Mouse (Mus musculus): ENCODE measurements around the gene Lix1.

The Lix1 gene

DNA sequence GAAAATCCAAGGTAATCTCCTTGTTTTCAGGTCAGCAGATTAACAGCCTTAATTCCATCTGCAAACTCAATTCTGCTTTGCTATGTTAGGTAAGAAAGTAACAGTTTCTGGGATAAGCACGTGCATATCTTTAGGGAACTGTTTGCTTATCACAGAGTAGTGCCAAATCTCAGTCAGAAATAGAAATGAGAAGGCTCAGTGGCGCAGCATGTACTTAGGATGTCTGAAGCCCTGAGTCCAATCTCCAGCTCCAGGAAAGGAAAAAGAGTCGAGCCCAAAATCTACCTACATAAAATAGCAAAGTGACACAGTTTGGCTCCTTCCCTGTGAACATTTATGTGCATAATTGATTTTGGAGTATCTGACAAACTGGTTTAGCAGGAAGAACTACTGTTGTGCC is 96.8 kb downstream of the Lix1 start:
- DNase-seq, result no peak

DNA sequence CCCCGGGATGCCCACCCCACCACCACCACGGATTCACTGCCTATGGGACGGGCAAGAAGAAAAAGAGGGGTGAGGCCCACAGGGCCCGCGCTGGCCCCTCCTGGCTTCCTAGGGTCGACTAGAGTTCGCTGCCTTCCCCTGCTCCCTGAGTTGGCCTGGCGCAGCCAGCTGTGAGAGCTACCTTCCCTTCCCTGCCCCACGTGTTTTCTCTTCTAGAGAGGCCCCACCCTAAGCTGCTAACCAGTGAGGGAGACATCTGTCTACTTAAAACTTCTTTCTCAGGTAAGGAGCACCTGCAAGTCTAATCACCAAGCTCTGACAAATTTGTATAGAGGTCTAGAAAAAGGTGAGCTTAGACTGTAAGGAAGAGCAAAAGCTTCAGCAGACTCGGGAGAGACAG is 104.2 kb downstream of the Lix1 start:
- DNase-seq, result no peak
